Mouse (Mus musculus): ENCODE results near the gene Kazald1. TPM values are rescaled to one million over a fixed set of nuclear protein-coding genes. Genes with fewer than 3 reads are reported as not detected.
"Not testable (repeated sequence)": the region's sequence is repeated elsewhere in the genome, so short reads cannot be mapped to it uniquely, and the experiment has no call there.

Kazald1 gene
- total RNA-seq, 2 experiments from 2014 or later, result 4.3 to 5.5 TPM

DNA sequence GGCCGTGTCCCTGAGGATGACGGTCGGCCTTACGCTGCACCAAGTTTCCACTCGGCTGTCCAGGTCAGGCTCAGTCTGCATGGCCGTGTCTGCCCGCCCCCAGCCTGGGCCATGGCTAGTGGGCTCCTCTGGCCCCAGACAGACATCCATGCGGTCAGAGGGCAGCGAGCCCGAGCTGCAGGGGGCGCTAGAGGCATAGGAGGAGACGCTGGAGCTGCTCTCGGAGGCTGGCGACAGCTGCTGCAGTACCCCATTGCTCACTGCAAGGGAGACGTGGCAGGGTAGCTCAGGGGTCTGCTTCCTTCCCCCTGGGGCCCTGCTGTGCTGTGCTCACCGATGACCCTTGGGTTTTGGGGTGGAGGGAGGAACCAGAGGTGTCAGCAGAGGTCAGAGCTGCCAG lies 38.2 kb upstream of the Kazald1 start:
- Histone ChIP-seq H3K4me3 (no peak overlapping the region), H3K27ac (no peak overlapping the region)
- intact Hi-C loops (cut with DNase I), result no loop called here
- DNase-seq (ENCODE audit: extremely low spot score in 1 of 2, low spot score in 2 of 2), result no peak
- TF ChIP-seq CTCF (IDR thresholded peaks at IDR 0.05), result peak; percentile 52

DNA sequence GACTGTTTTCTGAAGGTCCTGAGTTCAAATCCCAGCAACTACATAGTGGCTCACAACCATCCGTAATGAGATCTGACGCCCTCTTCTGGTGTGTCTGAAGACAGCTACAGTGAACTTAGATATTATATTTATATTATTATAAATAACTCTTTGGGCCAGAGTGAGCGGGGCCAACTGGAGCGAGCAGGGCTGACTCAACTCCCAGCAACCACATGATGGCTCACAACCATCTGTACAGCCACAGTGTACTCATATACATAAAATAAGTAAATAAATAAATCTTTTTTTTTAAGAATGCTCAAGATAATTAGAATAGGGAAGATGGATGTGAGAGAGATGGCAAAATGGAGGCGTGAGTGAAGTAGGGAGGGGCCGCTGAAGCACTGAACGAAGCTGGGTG lies 36.8 kb upstream of the Kazald1 start:
- H3K27ac ChIP-seq; H3K4me3 ChIP-seq; intact Hi-C loops (cut with DNase I); DNase-seq (ENCODE audit: extremely low spot score in 1 of 2, low spot score in 2 of 2): not testable (repeated sequence)

- no peak overlapping the region for H3K27ac ChIP-seq
- intact Hi-C loops (cut with DNase I), result no loop called here
- no peak for TF ChIP-seq CTCF (IDR thresholded peaks at IDR 0.05)
- no peak overlapping the region for H3K4me3 ChIP-seq
- DNase-seq (ENCODE audit: extremely low spot score in 1 of 2, low spot score in 2 of 2), result no peak
Measured at GRCm38 (mm10) chr19:45040214-45040613, 34.8 kb upstream of the Kazald1 start.

GRCm38 (mm10) chr19:45044389-45044927 lies 30.6 kb upstream of the Kazald1 start:
- H3K4me3 ChIP-seq, result no peak overlapping the region
- DNase-seq (ENCODE audit: extremely low spot score in 1 of 2, low spot score in 2 of 2), result no peak
- TF ChIP-seq CTCF (IDR thresholded peaks at IDR 0.05), result no peak
- intact Hi-C loops (cut with DNase I), result no loop called here
- H3K27ac ChIP-seq, result no peak overlapping the region

GRCm38 (mm10) chr19:45045236-45045635 lies 29.8 kb upstream of the Kazald1 start:
- H3K27ac ChIP-seq, result no peak overlapping the region
- DNase-seq (ENCODE audit: extremely low spot score in 1 of 2, low spot score in 2 of 2), result no peak
- no peak overlapping the region for H3K4me3 ChIP-seq
- intact Hi-C loops (cut with DNase I), result no loop called here
- TF ChIP-seq CTCF (IDR thresholded peaks at IDR 0.05), result no peak

- intact Hi-C loops (cut with DNase I), result no loop called here
- DNase-seq (ENCODE audit: extremely low spot score in 1 of 2, low spot score in 2 of 2), result no peak
Measured at GRCm38 (mm10) chr19:45045651-45046050, 29.4 kb upstream of the Kazald1 start, which contains the start of gene Pdzd7. Gene Pdzd7 (minus strand): TSS chr19:45045717.

GRCm38 (mm10) chr19:45046523-45047321 lies 28.3 kb upstream of the Kazald1 start:
- DNase-seq (ENCODE audit: extremely low spot score in 1 of 2, low spot score in 2 of 2), result peak; percentile 79 to 88
- H3K4me3 ChIP-seq, result peak overlapping the region; percentile 62
- TF ChIP-seq CTCF (IDR thresholded peaks at IDR 0.05), result no peak; the same call in 1 of the 2 replicates
- H3K27ac ChIP-seq, result peak overlapping the region; percentile 98
- intact Hi-C loops (cut with DNase I), result no loop called here

More at GRCm38 (mm10) chr19:45045651-45046050, 29.4 kb upstream of the Kazald1 start, which contains the start of gene Pdzd7:
- TF ChIP-seq CTCF (IDR thresholded peaks at IDR 0.05), result no peak
- Histone ChIP-seq H3K27ac (peak within 1 kb of the TSS; percentile 98), H3K4me3 (peak within 1 kb of the TSS; percentile 62)

DNA sequence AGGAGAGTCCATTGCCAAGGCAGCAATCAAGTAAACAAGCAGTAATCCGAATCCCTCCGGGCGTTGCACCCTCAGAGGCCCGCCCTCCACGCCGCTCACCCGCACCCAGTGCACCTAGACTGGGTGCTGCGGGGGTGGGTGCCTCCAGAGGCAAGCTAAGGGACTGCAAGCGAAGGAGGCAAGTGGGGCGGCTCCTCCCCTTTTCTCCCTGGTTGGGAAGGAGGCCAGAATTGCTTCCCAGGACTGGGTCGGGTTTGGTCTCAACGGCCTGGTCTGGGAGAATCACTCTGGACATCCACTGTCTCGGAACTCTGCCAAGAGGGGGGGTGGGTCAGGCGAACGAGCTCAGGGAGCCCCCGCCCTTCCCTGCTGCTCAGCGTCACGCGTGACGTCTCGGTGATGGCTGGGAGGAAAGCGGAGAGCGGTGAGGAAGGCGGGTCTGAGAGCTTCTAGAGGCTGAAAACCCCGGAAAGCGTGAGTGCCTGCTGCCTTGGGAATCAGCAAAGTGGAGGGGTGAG lies 27.6 kb upstream of the Kazald1 start, which contains the start of gene Sfxn3:
Gene Sfxn3, plus strand, starts transcription at position 87 of the 518 bp plus-strand sequence.
- H3K27ac ChIP-seq, result peak within 1 kb of the TSS; percentile 98
- peak; percentile 91 to 93 for DNase-seq (ENCODE audit: extremely low spot score in 1 of 2, low spot score in 2 of 2)
- intact Hi-C loops (cut with DNase I), result no loop called here
- peak; percentile 84 for TF ChIP-seq CTCF (IDR thresholded peaks at IDR 0.05)
- H3K4me3 ChIP-seq, result peak within 1 kb of the TSS; percentile 62

- no peak for TF ChIP-seq CTCF (IDR thresholded peaks at IDR 0.05)
- intact Hi-C loops (cut with DNase I), result loop anchor here (1.0 kb wide), 1 partner anchor 31 kb away; no protein-coding TSS in a partner anchor
- peak; percentile 76 to 81 for DNase-seq (ENCODE audit: extremely low spot score in 1 of 2, low spot score in 2 of 2)
- Histone ChIP-seq H3K27ac (peak overlapping the region; percentile 98), H3K4me3 (peak overlapping the region; percentile 62)
Measured at GRCm38 (mm10) chr19:45047935-45048643, 27.0 kb upstream of the Kazald1 start.

DNA sequence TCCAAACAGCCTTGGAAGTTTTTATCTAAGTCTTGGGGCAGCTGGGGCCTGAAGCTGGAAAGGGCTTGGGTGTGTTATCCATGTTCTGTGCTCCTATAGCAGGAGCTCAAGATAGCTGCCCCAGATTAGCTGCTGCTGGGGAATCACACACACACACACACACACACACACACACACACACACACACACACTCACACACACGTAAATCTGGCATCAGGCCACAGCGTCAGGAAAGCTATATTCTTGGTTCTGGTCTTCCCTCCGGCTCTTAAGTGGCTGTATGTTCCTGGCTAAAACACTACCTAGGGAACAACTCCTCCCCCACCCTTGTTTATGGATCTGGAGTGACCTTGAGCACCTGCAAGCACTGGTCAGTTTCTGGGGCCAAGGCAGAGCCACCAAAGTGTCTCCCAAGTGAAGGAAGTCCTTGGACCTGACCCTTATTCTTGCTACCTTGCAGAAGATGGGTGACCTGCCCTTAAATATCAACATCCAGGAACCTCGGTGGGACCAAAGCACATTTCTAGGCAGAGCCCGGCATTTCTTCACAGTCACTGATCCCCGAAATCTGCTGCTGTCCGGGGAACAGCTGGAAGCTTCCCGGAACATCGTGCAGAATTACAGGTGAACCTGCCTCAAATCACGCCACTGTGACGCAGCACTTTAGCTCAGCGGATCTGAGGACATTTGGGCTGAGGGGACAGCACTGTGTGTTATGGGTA lies 26.2 kb upstream of the Kazald1 start:
- peak overlapping the region; percentile 62 for H3K4me3 ChIP-seq
- intact Hi-C loops (cut with DNase I), result loop anchor here (1.0 kb wide), 1 partner anchor 32 kb away; no protein-coding TSS in a partner anchor
- no peak for DNase-seq (ENCODE audit: extremely low spot score in 1 of 2, low spot score in 2 of 2)
- no peak for TF ChIP-seq CTCF (IDR thresholded peaks at IDR 0.05)
- peak overlapping the region; percentile 98 for H3K27ac ChIP-seq

- no peak for TF ChIP-seq CTCF (IDR thresholded peaks at IDR 0.05)
- DNase-seq (ENCODE audit: extremely low spot score in 1 of 2, low spot score in 2 of 2), result no peak
- Histone ChIP-seq H3K27ac (peak overlapping the region; percentile 94), H3K4me3 (peak overlapping the region; percentile 48)
- intact Hi-C loops (cut with DNase I), result no loop called here
Measured at GRCm38 (mm10) chr19:45049523-45049922, 25.5 kb upstream of the Kazald1 start.

Measured in left cerebral cortex, adult 2 months (tissue).